Mouse (Mus musculus) 3T3-L1 (cell line): ENCODE results near the gene Bcl2a1b.
A peak's percentile ranks its signal among the peaks of the same experiment; 100 is the strongest.
"Not testable (repeated sequence)": the region's sequence is repeated elsewhere in the genome, so short reads cannot be mapped to it uniquely, and the experiment has no call there.

Experiments used
- DNase-seq: peaks from one replicate; pipeline ENCODE4 v3.0.0-alpha.2; 2015; ENCODE audit warnings: low read depth, low spot score

Bcl2a1b gene

GRCm38 (mm10) chr9:89198969-89199416, at the start of gene Bcl2a1b, which contains the start of gene Gm29094:
Bcl2a1b (plus strand) TSS chr9:89199209.
Gm29094 (plus strand) TSS chr9:89199379.
- not testable (repeated sequence) for DNase-seq

GRCm38 (mm10) chr9:89172539-89172938, 26.5 kb upstream of the Bcl2a1b start:
- not testable (repeated sequence) for DNase-seq

DNA sequence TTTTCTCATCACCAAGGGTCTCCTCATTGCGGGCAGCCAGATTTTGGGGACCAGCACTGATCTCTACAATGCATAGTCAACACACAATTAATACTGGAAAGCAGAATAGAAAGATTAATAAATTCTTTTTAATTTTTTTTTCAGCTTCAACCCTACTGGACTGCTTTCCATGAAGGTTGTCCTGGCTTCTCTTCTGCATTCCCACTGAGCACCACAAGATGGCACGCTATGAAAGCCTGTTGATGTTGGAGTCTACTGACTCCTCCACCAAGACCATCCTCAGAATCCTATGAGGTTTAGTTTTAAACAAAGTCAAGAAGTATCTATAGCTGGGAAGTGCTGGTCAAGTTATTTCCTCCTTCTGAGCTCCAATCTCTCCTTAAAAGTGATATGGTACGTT, 20.2 kb upstream of the Bcl2a1b start:
- peak; percentile 47 for DNase-seq

- DNase-seq, result not testable (repeated sequence)
Measured at GRCm38 (mm10) chr9:89179469-89179868, 19.5 kb upstream of the Bcl2a1b start.

- not testable (repeated sequence) for DNase-seq
Measured at GRCm38 (mm10) chr9:89187006-89187405, 12.0 kb upstream of the Bcl2a1b start.

- DNase-seq, result not testable (repeated sequence)
Measured at GRCm38 (mm10) chr9:89195483-89195882, 3.5 kb upstream of the Bcl2a1b start.

DNA sequence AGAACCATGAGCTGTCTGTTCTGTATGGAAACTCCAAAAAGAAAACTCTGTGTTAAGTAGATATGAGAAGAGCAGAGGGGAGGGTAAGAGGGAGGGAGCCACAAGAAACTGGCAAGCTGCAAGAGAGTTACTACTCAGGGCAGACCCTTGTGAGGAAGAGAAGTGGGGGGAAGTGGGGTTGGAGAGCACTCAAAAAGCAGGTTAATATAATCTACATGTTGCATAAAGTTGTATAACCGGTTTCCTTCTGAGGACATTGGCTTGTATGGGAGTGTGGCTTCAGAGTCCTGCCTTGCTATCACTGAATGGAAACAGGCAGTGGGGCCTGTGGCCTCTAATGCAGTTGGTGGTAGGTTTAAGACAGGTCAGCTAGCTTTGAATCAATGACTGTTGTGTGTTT, 1.5 kb upstream of the Bcl2a1b start:
- not testable (repeated sequence) for DNase-seq

- not testable (repeated sequence) for DNase-seq
Measured at GRCm38 (mm10) chr9:89198349-89198748, 660 bp upstream of the Bcl2a1b start.

DNA sequence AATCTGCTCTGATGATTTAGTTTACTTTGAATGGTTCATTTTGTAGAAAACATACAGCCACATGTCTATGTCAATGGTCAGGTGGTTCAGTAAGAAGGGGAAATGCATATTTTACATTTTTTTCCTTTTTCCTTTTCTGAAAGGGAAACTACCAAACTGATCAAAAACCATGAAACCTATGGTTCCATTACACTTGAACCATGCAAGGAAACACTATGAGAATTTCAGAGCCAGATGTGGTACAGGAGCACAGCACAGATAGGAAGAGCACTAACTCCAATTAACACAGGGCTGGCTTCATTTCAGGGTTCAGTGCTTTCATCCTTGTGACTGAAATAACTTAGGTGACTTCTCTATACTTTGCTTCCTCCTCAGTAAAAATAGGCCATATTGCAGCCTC, 3.2 kb downstream of the Bcl2a1b start:
- DNase-seq, result not testable (repeated sequence)

- DNase-seq, result peak; percentile 49
Measured at GRCm38 (mm10) chr9:89208939-89209338, 9.9 kb downstream of the Bcl2a1b start.

DNA sequence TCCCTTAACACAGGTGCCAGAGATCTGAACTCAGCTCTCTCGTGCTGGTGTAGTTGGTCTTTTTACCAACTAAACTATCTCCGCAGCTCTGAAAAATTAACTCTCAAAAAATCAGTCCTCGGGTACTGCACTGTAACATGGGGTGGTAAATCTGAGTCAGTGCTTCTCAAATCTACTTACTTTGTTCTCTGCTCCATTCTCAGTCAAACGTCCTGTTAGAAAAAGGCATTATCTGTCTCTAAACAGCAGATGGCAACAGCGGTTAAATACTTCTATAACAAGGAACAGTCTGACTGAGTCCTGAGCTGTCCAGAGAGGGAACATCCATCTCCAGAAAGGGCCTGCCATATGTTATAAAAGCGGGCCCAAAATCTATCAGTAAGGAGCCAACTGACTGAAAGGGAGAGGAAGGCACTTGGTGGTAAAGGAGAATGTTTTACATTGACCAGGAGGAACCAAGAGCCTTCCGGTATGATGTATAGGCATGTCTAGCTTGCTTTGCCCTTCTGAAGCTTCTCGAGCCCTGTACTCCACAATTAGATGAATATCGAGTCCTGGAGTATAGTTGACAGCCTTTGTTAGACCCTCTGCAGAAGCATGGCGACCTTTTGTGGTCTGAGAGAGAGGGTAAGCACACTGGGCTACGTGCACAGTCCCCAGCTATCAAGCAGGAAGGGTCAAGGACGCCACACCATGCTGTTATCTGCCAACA, 11.5 kb downstream of the Bcl2a1b start, which contains the start of gene Mthfs:
Gene Mthfs, plus strand, starts transcription at position 324 of the 712 bp plus-strand sequence.
- DNase-seq, result peak; percentile 19

GRCm38 (mm10) chr9:89211065-89211858, 12.3 kb downstream of the Bcl2a1b start:
- peak; percentile 26 for DNase-seq

- DNase-seq, result not testable (repeated sequence)
Measured at GRCm38 (mm10) chr9:89212428-89212827, 13.4 kb downstream of the Bcl2a1b start.

DNA sequence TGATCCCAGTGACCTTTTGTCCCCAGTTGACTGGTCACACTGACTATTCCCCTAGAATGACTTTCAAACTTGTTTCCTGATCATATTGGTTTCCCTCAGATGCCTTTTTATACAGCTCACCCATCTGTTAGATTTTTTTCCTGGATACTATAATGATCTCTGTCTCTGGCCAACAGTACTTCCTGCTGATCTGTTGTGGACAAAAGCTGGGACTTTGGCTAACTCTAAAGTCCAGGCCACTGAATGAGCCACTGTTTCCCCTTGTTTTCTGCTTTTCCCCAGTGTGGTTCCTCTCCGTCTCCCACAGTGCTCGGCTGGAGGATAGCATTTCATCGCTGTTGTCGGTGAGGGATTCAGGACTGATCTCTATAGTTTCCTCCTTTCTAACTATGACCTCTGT, 19.2 kb downstream of the Bcl2a1b start:
- DNase-seq, result not testable (repeated sequence)

DNA sequence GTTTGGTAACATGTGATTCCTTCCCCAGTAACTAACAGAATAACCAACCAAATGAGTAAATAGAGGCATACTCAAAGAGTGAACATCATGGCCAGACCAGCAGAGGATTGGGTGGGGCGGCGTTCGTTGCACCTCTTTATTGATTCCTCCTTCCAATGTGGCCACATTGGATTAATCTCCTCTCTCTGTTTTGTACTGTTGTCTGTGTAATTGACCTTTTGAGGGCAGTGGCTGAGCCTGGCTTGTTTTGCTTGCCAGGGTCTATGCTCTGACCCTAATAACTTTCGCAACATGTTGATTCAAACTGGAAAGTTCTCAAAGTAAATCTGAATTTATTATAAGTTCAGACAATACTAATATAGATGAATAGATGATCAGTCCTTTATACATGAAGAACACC, 20.7 kb downstream of the Bcl2a1b start:
- not testable (repeated sequence) for DNase-seq

GRCm38 (mm10) chr9:89220704-89221287, 21.8 kb downstream of the Bcl2a1b start:
- DNase-seq, result not testable (repeated sequence)

DNA sequence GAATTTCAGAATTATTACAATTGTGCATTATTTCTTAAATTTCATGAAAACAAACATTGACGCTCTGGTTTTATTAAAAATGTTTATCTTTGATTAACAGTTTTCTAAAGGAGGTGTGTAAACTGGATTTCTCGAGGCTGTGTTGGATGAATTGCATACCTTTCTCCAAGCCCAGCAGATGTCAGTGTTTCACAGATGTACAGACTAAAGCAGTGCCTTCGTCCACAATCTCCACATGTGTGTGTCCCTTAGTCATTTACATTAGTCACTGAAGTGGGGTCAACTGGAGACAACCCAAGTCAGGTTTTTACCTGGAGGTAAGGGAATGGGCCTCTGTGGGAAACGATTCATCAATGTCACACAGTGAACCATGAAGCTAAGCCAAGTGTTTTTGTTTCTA, 27.1 kb downstream of the Bcl2a1b start:
- peak; percentile 51 for DNase-seq

DNA sequence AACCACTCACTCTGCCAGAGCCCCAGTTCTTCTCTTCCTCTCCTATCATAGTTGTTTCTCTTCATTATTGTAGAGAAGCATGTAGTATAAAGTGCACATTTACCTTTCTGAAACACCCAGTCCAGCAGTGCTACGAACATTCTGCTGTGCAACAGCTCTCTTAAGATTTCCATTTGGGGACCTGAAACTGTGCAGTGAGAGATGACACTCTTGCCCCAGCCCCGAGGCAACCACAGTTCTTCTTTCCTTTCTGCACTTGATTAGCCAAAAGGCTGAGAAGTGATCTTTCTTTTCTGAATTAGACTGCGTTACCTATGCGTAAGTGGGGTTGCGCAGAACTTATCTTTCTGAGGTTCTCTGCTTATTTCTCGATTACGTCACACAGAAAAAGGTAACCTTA, 29.1 kb downstream of the Bcl2a1b start:
- DNase-seq, result no peak

- not testable (repeated sequence) for DNase-seq
Measured at GRCm38 (mm10) chr9:89230897-89231497, 32.0 kb downstream of the Bcl2a1b start.

DNA sequence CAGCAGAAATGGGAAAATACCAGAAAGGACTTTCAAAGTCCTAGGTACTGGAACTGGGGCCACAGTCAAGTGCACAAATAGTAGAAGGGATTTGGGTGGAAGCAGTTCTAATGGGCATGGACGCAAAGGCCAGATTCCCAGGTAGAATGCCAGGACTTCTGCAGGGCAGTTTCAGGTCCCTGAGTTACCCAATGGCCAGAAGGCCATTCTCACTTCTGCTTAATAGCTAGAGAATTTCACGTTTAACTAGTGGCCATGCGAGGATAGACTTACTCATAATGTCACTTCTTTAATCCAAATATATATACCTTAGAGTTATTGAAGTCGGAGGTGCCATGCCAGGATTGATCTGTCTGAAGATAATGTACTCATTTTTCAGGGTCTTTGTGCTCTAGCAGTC, 38.1 kb downstream of the Bcl2a1b start:
- not testable (repeated sequence) for DNase-seq

- not testable (repeated sequence) for DNase-seq
Measured at GRCm38 (mm10) chr9:89238976-89239505, 40.0 kb downstream of the Bcl2a1b start.
